Mouse (Mus musculus) hindlimb bud, embryonic 11.5 days (tissue): Measurements from ENCODE around the gene Smurf2.

Source experiments
- DNase-seq: peaks from one replicate; pipeline ENCODE4 v3.0.0-alpha.2; 2012; ENCODE audit warnings: low read depth, low spot score; ENCODE audit errors: extremely low spot score

The Smurf2 gene

GRCm38 (mm10) chr11:106778589-106779387 is 141.7 kb downstream of the Smurf2 start:
- no peak for DNase-seq

- DNase-seq = no peak
These were observed 142.4 kb downstream of the Smurf2 start for GRCm38 (mm10) chr11:106778132-106778531.

- no peak for DNase-seq
These were observed 143.1 kb downstream of the Smurf2 start for GRCm38 (mm10) chr11:106777395-106777794.

- DNase-seq = no peak
These were observed 143.6 kb downstream of the Smurf2 start for GRCm38 (mm10) chr11:106776960-106777359.

- DNase-seq = no peak
These were observed 147.5 kb downstream of the Smurf2 start for GRCm38 (mm10) chr11:106773061-106773460.

- no peak for DNase-seq
These were observed 150.1 kb downstream of the Smurf2 start for GRCm38 (mm10) chr11:106770195-106770974.
